Comparison of ENCODE assay signal across 14 mouse cellular contexts in the genomic region with DNA sequence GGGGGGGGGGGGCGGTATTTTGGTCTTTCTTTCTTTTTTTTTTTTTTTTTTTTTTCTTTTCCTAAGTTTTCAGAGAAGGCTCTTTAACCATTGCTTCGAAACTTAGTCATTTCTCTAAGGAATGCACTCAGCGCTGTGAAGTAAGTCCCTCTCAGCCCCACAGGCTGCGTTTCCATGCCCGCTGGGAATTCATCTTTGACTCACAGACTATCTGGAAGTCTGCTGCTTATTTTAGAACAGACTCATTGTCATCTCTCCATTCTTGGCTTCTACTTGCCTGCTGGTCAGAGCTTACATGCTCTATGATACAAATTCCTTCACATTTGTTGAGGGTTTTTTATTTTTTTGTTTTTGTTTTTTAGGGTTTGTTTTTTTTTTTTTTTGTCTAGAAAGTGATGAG.
DNase-seq lines count a peak whose midpoint lies in the region.
"Had no signal": no experiment of that assay in that cellular context is flagged by ENCODE, and none has a peak within 500 bp of the region (broad histone marks: within the 10 kb centered on the region; RNA-seq: fewer than 3 reads in every experiment).

No protein-coding gene starts in this region.

- peaks cover 10% of the 10 kb centered on the region for H3K4me1 ChIP-seq in heart, embryonic 10.5 days

- 29% methylated on average over 5 of the region's 5 CpGs for WGBS in heart, embryonic 10.5 days

- H3K27me3 ChIP-seq in heart, embryonic 10.5 days (ENCODE audit: insufficient read depth, poor library complexity, severe bottlenecking), result peaks cover 32% of the 10 kb centered on the region; the same call in 1 of the 2 replicates
- H3K27me3 ChIP-seq: kidney, embryonic 15.5 days had no signal

- H3K4me3 ChIP-seq in heart, embryonic 10.5 days, result no peak overlapping the region
- H3K4me3 ChIP-seq: heart, adult 2 months; kidney, embryonic 15.5 days had no signal

- H3K9me3 ChIP-seq in heart, embryonic 10.5 days, result no peaks in the 10 kb centered on the region
- H3K9me3 ChIP-seq: kidney, embryonic 15.5 days had no signal

- no peak overlapping the region for H3K27ac ChIP-seq in heart, embryonic 10.5 days
- H3K27ac ChIP-seq: heart, adult 2 months; kidney, embryonic 15.5 days had no signal

- H3K36me3 ChIP-seq in heart, embryonic 10.5 days, result no peaks in the 10 kb centered on the region
- H3K36me3 ChIP-seq: kidney, embryonic 15.5 days had no signal

- DNase-seq in heart, adult 9 months (ENCODE audit: low spot score in 2 of 2), result peak; percentile 27 to 35
- no peak for DNase-seq in heart, embryonic 10.5 days (ENCODE audit: low spot score)
- DNase-seq in 3134 (ENCODE audit: extremely low read depth, insufficient read length, low spot score) (peak; percentile 73), 3T3-L1 (ENCODE audit: low read depth, low spot score) (peak; percentile 99)
- peak; percentile 86 for DNase-seq in fibroblast of lung, adult 2 months (ENCODE audit: low read depth)
- no peak for DNase-seq in ovary, postnatal 36 days (ENCODE audit: low spot score)
- DNase-seq in adrenal gland, postnatal 36 days, result no peak
- DNase-seq: adrenal gland, postnatal 25 days; cerebellum, postnatal 36 days; layer of hippocampus, adult 9-11 months; lung, postnatal 14 days; thymus, postnatal 14 days had no signal

Comparison
In these comparisons a context has a peak if more than half of its experiments do, and no peak if none do; other contexts are left out.
1. DNase-seq: peak in heart, adult 9 months (2 of 2), 3134 (single experiment), 3T3-L1 (single experiment) and fibroblast of lung, adult 2 months (single experiment); none in heart, embryonic 10.5 days (single experiment), ovary, postnatal 36 days (single experiment) and adrenal gland, postnatal 36 days (0 of 2).